Mouse (Mus musculus): ENCODE measurements around the gene Ccn6.

The Ccn6 gene

GRCm38 (mm10) chr10:39161406-39161805 is 2.2 kb downstream of the Ccn6 start:
- DNase-seq (ENCODE audit: low spot score in 2 of 2): no peak

DNA sequence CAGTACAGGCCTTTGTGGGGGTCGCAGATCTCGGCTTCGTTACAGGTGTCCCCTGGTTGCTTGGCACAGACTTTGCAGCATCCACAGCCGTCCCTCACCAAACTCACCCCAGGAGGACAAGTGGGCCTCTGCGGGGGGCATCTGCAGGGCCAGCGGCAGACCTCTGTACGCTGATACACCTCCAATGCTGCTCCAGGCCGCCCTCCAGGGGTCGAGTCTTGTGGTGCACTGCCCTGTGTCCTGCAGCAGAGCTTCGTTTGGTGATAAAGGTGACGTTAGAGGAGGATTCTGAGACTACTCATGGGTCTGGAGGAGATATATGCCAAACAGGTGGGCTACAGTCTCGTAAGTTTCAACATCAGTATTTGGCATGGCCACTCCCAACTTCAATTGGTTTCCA is 5.3 kb downstream of the Ccn6 start:
- DNase-seq (ENCODE audit: low spot score in 2 of 2): no peak

DNA sequence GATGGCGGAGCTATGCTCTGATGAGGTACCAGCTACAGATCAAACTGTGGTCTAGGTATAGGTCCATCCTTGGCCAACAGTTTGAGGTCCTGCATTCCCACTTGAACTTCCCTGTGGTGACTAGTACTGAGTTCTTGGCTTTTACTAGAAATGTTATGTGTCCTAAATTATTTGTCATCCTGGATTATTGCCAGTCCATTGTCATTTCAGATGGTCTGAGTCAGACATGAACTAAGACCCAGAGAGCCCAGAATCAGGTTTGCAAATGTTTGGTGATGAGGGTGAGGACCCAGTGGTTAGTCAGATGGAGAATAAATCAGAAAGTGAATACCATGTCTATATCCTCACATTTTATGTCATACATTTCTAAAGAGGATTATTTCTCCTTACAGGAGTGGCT is 6.3 kb downstream of the Ccn6 start:
- DNase-seq (ENCODE audit: low spot score in 2 of 2): no peak

GRCm38 (mm10) chr10:39156719-39157118 is 6.9 kb downstream of the Ccn6 start:
- DNase-seq (ENCODE audit: low spot score in 2 of 2): no peak

- DNase-seq (ENCODE audit: low spot score in 2 of 2): no peak
Measured at GRCm38 (mm10) chr10:39142216-39142615, 21.4 kb downstream of the Ccn6 start.

- DNase-seq (ENCODE audit: low spot score in 2 of 2): no peak
Measured at GRCm38 (mm10) chr10:39141401-39141800, 22.2 kb downstream of the Ccn6 start.

DNA sequence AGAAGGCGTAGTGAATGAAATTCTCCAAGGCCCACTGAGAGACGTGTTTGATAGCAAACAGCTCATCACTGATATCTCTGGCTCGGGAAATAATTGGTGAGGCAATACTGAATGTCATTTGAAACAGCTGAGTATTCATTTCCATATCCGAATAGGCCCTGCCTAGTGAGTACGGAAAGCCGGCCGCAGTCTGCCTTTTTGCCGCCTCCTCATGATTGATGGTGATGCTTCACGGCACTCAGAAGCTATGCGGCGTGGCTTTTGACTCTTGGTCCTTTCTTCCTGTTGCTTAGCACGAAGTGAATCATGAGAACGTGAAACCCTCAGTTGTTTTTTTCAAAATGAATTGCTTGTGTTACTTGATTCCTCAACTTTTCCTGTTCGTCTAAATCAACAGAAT is 22.8 kb downstream of the Ccn6 start:
- DNase-seq (ENCODE audit: low spot score in 2 of 2): no peak

GRCm38 (mm10) chr10:39138761-39139160 is 24.8 kb downstream of the Ccn6 start:
- DNase-seq (ENCODE audit: low spot score in 2 of 2): no peak

- DNase-seq (ENCODE audit: low spot score in 2 of 2): no peak
Measured at GRCm38 (mm10) chr10:39137766-39138165, 25.8 kb downstream of the Ccn6 start.

GRCm38 (mm10) chr10:39133462-39134310 is 29.9 kb downstream of the Ccn6 start, which contains the start of the genes Fam229b and Tube1:
Gene Fam229b, minus strand, starts transcription at chr10:39133914.
Gene Tube1, plus strand, starts transcription at chr10:39133976.
- peak; percentile 91 to 97 for DNase-seq (ENCODE audit: low spot score in 2 of 2)

DNA sequence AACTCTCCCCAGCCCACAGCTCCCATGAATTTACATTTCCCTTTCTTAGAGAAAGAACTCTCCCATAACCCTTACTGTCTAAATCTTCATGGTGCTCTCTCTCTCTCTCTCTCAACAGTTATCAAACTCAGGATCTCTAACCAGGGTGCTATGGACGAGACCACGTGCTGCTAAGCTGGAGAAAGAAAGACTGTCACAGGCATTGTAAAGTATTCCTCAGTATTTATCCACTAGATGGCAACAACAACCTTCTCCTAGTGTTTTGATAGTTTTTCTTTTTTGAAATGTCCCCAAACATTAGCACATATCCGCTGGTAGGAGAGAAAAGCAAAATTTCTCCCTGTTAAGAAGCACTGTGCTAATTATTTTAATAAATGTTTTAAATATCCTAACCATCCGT is 42.2 kb downstream of the Ccn6 start:
- no peak for DNase-seq (ENCODE audit: low spot score in 2 of 2)

- DNase-seq (ENCODE audit: low spot score in 2 of 2): no peak
Measured at GRCm38 (mm10) chr10:39109489-39109874, 54.1 kb downstream of the Ccn6 start.

DNA sequence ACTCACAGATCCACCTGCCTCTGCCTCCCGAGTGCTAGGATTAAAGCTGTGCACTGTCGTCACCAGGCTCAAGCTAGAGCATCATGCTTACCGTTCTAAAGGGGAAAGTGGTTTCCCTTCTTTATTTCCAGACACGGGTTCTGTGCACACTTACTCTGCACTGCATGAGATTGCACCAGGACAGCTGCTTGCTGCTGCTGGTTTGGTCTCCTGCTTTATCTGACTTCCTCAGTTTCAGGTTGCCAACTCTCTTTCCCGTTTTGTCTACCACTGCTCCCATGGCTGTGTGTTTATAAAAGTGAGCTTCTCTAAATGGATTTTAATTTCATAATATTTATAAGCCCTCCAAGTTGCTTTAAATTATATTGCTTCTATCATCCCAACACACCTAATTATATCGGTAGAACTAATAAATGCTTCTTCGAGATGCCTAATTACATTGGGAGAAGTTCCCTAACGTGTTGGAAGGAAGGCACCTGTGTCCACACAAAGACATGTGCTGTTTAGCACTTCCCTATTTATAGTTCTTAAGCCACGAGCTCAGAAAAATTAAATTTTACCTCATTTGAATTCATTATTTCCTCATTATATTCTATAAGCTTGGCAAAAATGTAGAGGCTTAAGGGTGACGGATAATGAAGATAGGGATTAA is 54.6 kb downstream of the Ccn6 start:
- DNase-seq (ENCODE audit: low spot score in 2 of 2): no peak

DNA sequence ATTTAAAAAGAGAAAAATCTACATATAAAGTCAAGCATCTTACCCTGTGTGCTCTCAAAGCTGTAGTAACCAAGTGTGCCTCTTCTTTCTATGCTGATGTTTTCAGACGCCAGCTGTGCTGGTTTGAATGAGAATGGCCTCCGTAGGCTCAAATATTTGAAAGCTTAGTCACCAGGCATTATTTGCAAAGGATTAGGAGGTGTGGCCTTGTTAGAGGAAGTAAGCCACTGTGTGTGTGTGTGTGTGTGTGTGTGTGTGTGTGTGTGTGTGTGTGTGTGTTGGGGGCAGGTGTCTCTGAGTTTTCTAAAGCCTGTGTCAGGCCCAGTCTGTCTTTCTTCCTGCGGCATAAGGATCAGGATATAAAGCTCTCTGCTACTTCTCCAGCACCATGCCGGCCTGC is 56.7 kb downstream of the Ccn6 start:
- DNase-seq (ENCODE audit: low spot score in 2 of 2): no peak

- DNase-seq (ENCODE audit: low spot score in 2 of 2): no peak
Measured at GRCm38 (mm10) chr10:39106413-39106812, 57.2 kb downstream of the Ccn6 start.

- DNase-seq (ENCODE audit: low spot score in 2 of 2): no peak
Measured at GRCm38 (mm10) chr10:39104803-39105449, 58.7 kb downstream of the Ccn6 start.
